Mouse (Mus musculus): Measurements from ENCODE around the gene Surf2. TPM values are rescaled to one million over a fixed set of nuclear protein-coding genes. Genes with fewer than 3 reads are reported as not detected.
A peak's percentile ranks its signal among the peaks of the same experiment; 100 is the strongest.

The Surf2 gene
- total RNA-seq, 2 experiments from 2014 or later, result 34.2 to 36.5 TPM

- DNase-seq (ENCODE audit: low spot score in 2 of 2), result no peak
Measured at GRCm38 (mm10) chr2:26956811-26957487, 40.8 kb downstream of the Surf2 start.

GRCm38 (mm10) chr2:26957488-26957859, 41.3 kb downstream of the Surf2 start:
- DNase-seq (ENCODE audit: low spot score in 2 of 2), result no peak

GRCm38 (mm10) chr2:26960756-26961155, 44.6 kb downstream of the Surf2 start:
- DNase-seq (ENCODE audit: low spot score in 2 of 2), result no peak

GRCm38 (mm10) chr2:26963923-26964723, 48.0 kb downstream of the Surf2 start, which contains the start of gene Rexo4:
Gene Rexo4, minus strand, starts transcription at chr2:26964386.
- peak; percentile 95 to 96 for DNase-seq (ENCODE audit: low spot score in 2 of 2)

- DNase-seq (ENCODE audit: low spot score in 2 of 2), result no peak
Measured at GRCm38 (mm10) chr2:26964724-26965370, 48.7 kb downstream of the Surf2 start.

GRCm38 (mm10) chr2:26967262-26967661, 51.1 kb downstream of the Surf2 start:
- DNase-seq (ENCODE audit: low spot score in 2 of 2), result no peak

Other genes with a start within 250 kb of the Surf2 start
- gene Lcn4, start 245.1 kb upstream of the Surf2 start, total RNA-seq (2021), result not detected
- not detected for gene Abo, start 51.4 kb upstream of the Surf2 start, total RNA-seq (2021)
- gene Surf6, start 13.5 kb upstream of the Surf2 start, total RNA-seq (2021), result 10 to 100 TPM; 26.4 to 29.0 TPM
- 10 to 100 TPM; 47.5 to 50.1 TPM for gene Med22, start 5.7 kb upstream of the Surf2 start, total RNA-seq (2021)
- 100 to 1,000 TPM; 253 to 258 TPM for gene Rpl7a, start 5.6 kb upstream of the Surf2 start, total RNA-seq (2021)
- 100 to 1,000 TPM; 109 to 111 TPM for gene Surf1, start 163 bp downstream of the Surf2 start, total RNA-seq (2021)
- gene Surf4, start 17.6 kb downstream of the Surf2 start, total RNA-seq (2021), result 10 to 100 TPM; 52.0 to 56.2 TPM
- gene Stkld1, start 17.7 kb downstream of the Surf2 start, total RNA-seq (2021), result under 1 TPM; 0.15 to 0.30 TPM
- gene Rexo4, start 48.0 kb downstream of the Surf2 start, total RNA-seq (2021), result 10 to 100 TPM; 59.0 to 63.7 TPM
- gene Adamts13, start 57.0 kb downstream of the Surf2 start, total RNA-seq (2021), result 1 to 10 TPM; 1.0 to 1.4 TPM
- 10 to 100 TPM; 39.3 to 43.6 TPM for gene Cacfd1, start 93.6 kb downstream of the Surf2 start, total RNA-seq (2021)
- 10 to 100 TPM; 31.7 to 34.6 TPM for gene Slc2a6, start 111.6 kb downstream of the Surf2 start, total RNA-seq (2021)
- under 1 TPM; 0.69 to 0.91 TPM for gene Mymk, start 155.8 kb downstream of the Surf2 start, total RNA-seq (2021)
- 10 to 100 TPM; 13.2 to 13.7 TPM for gene Adamtsl2, start 163.0 kb downstream of the Surf2 start, total RNA-seq (2021)
- gene Fam163b, start 226.1 kb downstream of the Surf2 start, total RNA-seq (2021), result 100 to 1,000 TPM; 118 to 119 TPM
- under 1 TPM; 0.25 to 0.27 TPM for gene Dbh, start 248.9 kb downstream of the Surf2 start, total RNA-seq (2021)

Measured in layer of hippocampus, adult 18-20 months (tissue).